Mouse (Mus musculus): ENCODE results near the gene Il3ra.

DNA sequence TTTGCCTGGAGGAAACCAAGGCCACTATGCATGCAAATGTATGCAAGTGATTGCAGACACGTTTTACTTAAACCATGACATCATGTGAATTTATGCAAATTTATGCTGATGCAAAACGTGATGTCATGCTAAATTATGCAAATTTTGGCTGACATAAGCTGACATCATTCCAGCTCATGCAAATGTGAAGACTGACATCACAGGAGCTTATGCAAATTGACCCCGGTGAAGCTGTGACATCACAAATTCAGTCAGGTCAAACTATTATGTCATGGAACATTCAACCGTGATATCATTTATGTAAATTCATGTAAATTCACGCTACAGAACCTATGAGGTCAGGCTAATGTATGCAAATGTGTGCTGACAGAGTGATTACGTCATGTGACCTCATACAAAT lies 6.5 kb downstream of the Il3ra start:
- TF ChIP-seq POLR2A (IDR thresholded peaks at IDR 0.05; ENCODE audit: insufficient read depth, low read depth, low read length) (no peak), CTCF (IDR thresholded peaks at IDR 0.05) (no peak), EP300 (IDR thresholded peaks at IDR 0.05; ENCODE audit: insufficient read depth, low read depth, low read length) (no peak)
